Mouse (Mus musculus): ENCODE results near the gene P2ry2. TPM values are rescaled to one million over a fixed set of nuclear protein-coding genes. Genes with fewer than 3 reads are reported as not detected.

The P2ry2 gene
- polyA plus RNA-seq, 1 experiment from 2014 or later = 4.2 TPM

- no peak for TF ChIP-seq CTCF (IDR thresholded peaks at IDR 0.05; ENCODE audit: low read depth)
- 59% methylated on average over 6 of the region's 6 CpGs for WGBS
- ATAC-seq (replicated peaks; ENCODE audit: low FRiP score, low read depth) (no peak), DNase-seq (ENCODE audit: low spot score) (no peak)
- Histone ChIP-seq H3K4me2 (ENCODE audit: low read length) (no peak overlapping the region), H3K9ac (ENCODE audit: low read depth, low read length) (no peak overlapping the region), H3K4me3 (replicated peaks; ENCODE audit: low read depth, low read length) (no peak overlapping the region), H3K4me1 (replicated peaks; ENCODE audit: insufficient read depth, low read length) (no peaks in the 10 kb centered on the region), H3K27ac (no peak overlapping the region), H3K9me3 (replicated peaks; ENCODE audit: low read length) (no peaks in the 10 kb centered on the region), H3K36me3 (ENCODE audit: insufficient read depth, low read length) (no peaks in the 10 kb centered on the region), H3K27me3 (ENCODE audit: insufficient read depth, low read length) (no peaks in the 10 kb centered on the region)
These were observed 10.4 kb downstream of the P2ry2 start for GRCm38 (mm10) chr7:101002274-101002673.

- Histone ChIP-seq H3K9me3 (replicated peaks; ENCODE audit: low read length) (no peaks in the 10 kb centered on the region), H3K27ac (no peak overlapping the region), H3K36me3 (ENCODE audit: insufficient read depth, low read length) (no peaks in the 10 kb centered on the region), H3K4me2 (ENCODE audit: low read length) (no peak overlapping the region), H3K4me3 (replicated peaks; ENCODE audit: low read depth, low read length) (no peak overlapping the region), H3K27me3 (ENCODE audit: insufficient read depth, low read length) (no peaks in the 10 kb centered on the region), H3K9ac (ENCODE audit: low read depth, low read length) (no peak overlapping the region), H3K4me1 (replicated peaks; ENCODE audit: insufficient read depth, low read length) (no peaks in the 10 kb centered on the region)
- ATAC-seq (replicated peaks; ENCODE audit: low FRiP score, low read depth) (no peak), DNase-seq (ENCODE audit: low spot score) (no peak)
- WGBS = 85% methylated on average over 5 of the region's 5 CpGs
- no peak for TF ChIP-seq CTCF (IDR thresholded peaks at IDR 0.05; ENCODE audit: low read depth)
These were observed 13.0 kb downstream of the P2ry2 start for GRCm38 (mm10) chr7:100999623-101000022.

- no peak overlapping the region for H3K27ac ChIP-seq
- no peak overlapping the region for H3K9ac ChIP-seq (ENCODE audit: low read depth, low read length)
- no peaks in the 10 kb centered on the region for H3K36me3 ChIP-seq (ENCODE audit: insufficient read depth, low read length)
- H3K4me2 ChIP-seq (ENCODE audit: low read length) = no peak overlapping the region
- no peaks in the 10 kb centered on the region for H3K27me3 ChIP-seq (ENCODE audit: insufficient read depth, low read length)
- ATAC-seq (replicated peaks; ENCODE audit: low FRiP score, low read depth) = no peak
- DNase-seq (ENCODE audit: low spot score) = no peak
- 92% methylated on average over 24 of the region's 24 CpGs for WGBS
- TF ChIP-seq CTCF (IDR thresholded peaks at IDR 0.05; ENCODE audit: low read depth) = no peak
- no peaks in the 10 kb centered on the region for H3K4me1 ChIP-seq (replicated peaks; ENCODE audit: insufficient read depth, low read length)
- no peaks in the 10 kb centered on the region for H3K9me3 ChIP-seq (replicated peaks; ENCODE audit: low read length)
- H3K4me3 ChIP-seq (replicated peaks; ENCODE audit: low read depth, low read length) = no peak overlapping the region
These were observed 14.1 kb downstream of the P2ry2 start for GRCm38 (mm10) chr7:100998578-100998960.

GRCm38 (mm10) chr7:100997951-100998577 is 14.6 kb downstream of the P2ry2 start:
- Histone ChIP-seq H3K4me3 (replicated peaks; ENCODE audit: low read depth, low read length) (no peak overlapping the region), H3K27ac (no peak overlapping the region), H3K9me3 (replicated peaks; ENCODE audit: low read length) (no peaks in the 10 kb centered on the region), H3K36me3 (ENCODE audit: insufficient read depth, low read length) (no peaks in the 10 kb centered on the region), H3K4me2 (ENCODE audit: low read length) (no peak overlapping the region), H3K27me3 (ENCODE audit: insufficient read depth, low read length) (no peaks in the 10 kb centered on the region), H3K4me1 (replicated peaks; ENCODE audit: insufficient read depth, low read length) (no peaks in the 10 kb centered on the region), H3K9ac (ENCODE audit: low read depth, low read length) (no peak overlapping the region)
- no peak for TF ChIP-seq CTCF (IDR thresholded peaks at IDR 0.05; ENCODE audit: low read depth)
- ATAC-seq (replicated peaks; ENCODE audit: low FRiP score, low read depth) (no peak), DNase-seq (ENCODE audit: low spot score) (no peak)
- WGBS = 85% methylated on average over 31 of the region's 31 CpGs

GRCm38 (mm10) chr7:100997215-100997614 is 15.5 kb downstream of the P2ry2 start:
- no peak for TF ChIP-seq CTCF (IDR thresholded peaks at IDR 0.05; ENCODE audit: low read depth)
- H3K36me3 ChIP-seq (ENCODE audit: insufficient read depth, low read length) = no peaks in the 10 kb centered on the region
- H3K9ac ChIP-seq (ENCODE audit: low read depth, low read length) = no peak overlapping the region
- no peak overlapping the region for H3K27ac ChIP-seq
- H3K4me3 ChIP-seq (replicated peaks; ENCODE audit: low read depth, low read length) = no peak overlapping the region
- H3K4me1 ChIP-seq (replicated peaks; ENCODE audit: insufficient read depth, low read length) = no peaks in the 10 kb centered on the region
- no peak for ATAC-seq (replicated peaks; ENCODE audit: low FRiP score, low read depth)
- H3K27me3 ChIP-seq (ENCODE audit: insufficient read depth, low read length) = no peaks in the 10 kb centered on the region
- no peak for DNase-seq (ENCODE audit: low spot score)
- H3K4me2 ChIP-seq (ENCODE audit: low read length) = no peak overlapping the region
- no peaks in the 10 kb centered on the region for H3K9me3 ChIP-seq (replicated peaks; ENCODE audit: low read length)
- 38% methylated on average over 1 of the region's 1 CpGs for WGBS

- ATAC-seq (replicated peaks; ENCODE audit: low FRiP score, low read depth) (no peak), DNase-seq (ENCODE audit: low spot score) (no peak)
- H3K27me3 ChIP-seq (ENCODE audit: insufficient read depth, low read length) = no peaks in the 10 kb centered on the region
- H3K9ac ChIP-seq (ENCODE audit: low read depth, low read length) = no peak overlapping the region
- H3K36me3 ChIP-seq (ENCODE audit: insufficient read depth, low read length) = no peaks in the 10 kb centered on the region
- no peak for TF ChIP-seq CTCF (IDR thresholded peaks at IDR 0.05; ENCODE audit: low read depth)
- no peaks in the 10 kb centered on the region for H3K9me3 ChIP-seq (replicated peaks; ENCODE audit: low read length)
- WGBS = 79% methylated on average over 3 of the region's 3 CpGs
- peaks cover 3% of the 10 kb centered on the region; the same call in 1 of the 2 replicates for H3K4me1 ChIP-seq (replicated peaks; ENCODE audit: insufficient read depth, low read length)
- H3K4me3 ChIP-seq (replicated peaks; ENCODE audit: low read depth, low read length) = no peak overlapping the region
- no peak overlapping the region for H3K4me2 ChIP-seq (ENCODE audit: low read length)
- H3K27ac ChIP-seq = no peak overlapping the region
These were observed 16.7 kb downstream of the P2ry2 start for GRCm38 (mm10) chr7:100995951-100996350.

Measured in kidney, postnatal 0 days (tissue).